Mouse (Mus musculus) spleen, adult 2 months (tissue): ENCODE results near the gene Adgrv1. TPM values are rescaled to one million over a fixed set of nuclear protein-coding genes. Genes with fewer than 3 reads are reported as not detected.
"Not testable (repeated sequence)": the region's sequence is repeated elsewhere in the genome, so short reads cannot be mapped to it uniquely, and the experiment has no call there.

Experiments used
- DNase-seq, 2 experiments: peaks; one replicate each; pipeline versions ENCODE4 v3.0.0 to v3.0.0-alpha.2; 2012 to 2021; ENCODE audit warnings: low spot score in 2 of 2, low read depth in 1 of 2
- H3K27ac ChIP-seq: fragments of 200-500 bp; 2 replicates; pipeline ENCODE4 v1.5.1; 2012; ENCODE audit warnings: low read length, inconsistent platforms; ENCODE audit not compliant: insufficient read depth
- H3K27me3 ChIP-seq: fragments of 200-500 bp; 2 replicates; pipeline ENCODE4 v1.6.1; 2012; ENCODE audit warnings: mild to moderate bottlenecking, moderate library complexity, low read length, inconsistent platforms; ENCODE audit not compliant: control insufficient read depth, insufficient read depth
- H3K36me3 ChIP-seq: fragments of 200-500 bp; 2 replicates; pipeline ENCODE4 v1.6.1; 2012; ENCODE audit warnings: mild to moderate bottlenecking, low read length, inconsistent platforms; ENCODE audit not compliant: control insufficient read depth, insufficient read depth
- H3K4me1 ChIP-seq: fragments of 200-500 bp; 2 replicates; pipeline ENCODE4 v1.6.1; 2011; ENCODE audit warnings: inconsistent platforms; ENCODE audit not compliant: control insufficient read depth, insufficient read depth, insufficient read length
- H3K4me3 ChIP-seq: fragments of 200-500 bp; 2 replicates; pipeline ENCODE4 v1.5.1; 2011; ENCODE audit warnings: mild to moderate bottlenecking, inconsistent platforms; ENCODE audit not compliant: insufficient read depth, insufficient read length; ENCODE audit errors: extremely low read depth
- CTCF ChIP-seq: fragments of 200-500 bp; IDR thresholded peaks from 2 replicates; pipeline ENCODE4 v1.5.1; 2011; ENCODE audit warnings: mild to moderate bottlenecking, inconsistent platforms; ENCODE audit not compliant: insufficient read depth, insufficient read length, insufficient replicate concordance; ENCODE audit errors: extremely low read depth
- POLR2A ChIP-seq: fragments of 200-500 bp; IDR thresholded peaks from 2 replicates; pipeline ENCODE4 v1.6.1; 2011; ENCODE audit warnings: low read depth, low read length, inconsistent platforms
- WGBS: fragments of 180-500 bp; shearing (Covaris S2); methylation state at CpG from one replicate; pipeline ENCODE4 v1.1.7; 2018; 5-methylcytosine and 5-hydroxymethylcytosine counted together
- polyA plus RNA-seq: library from polyadenylated mRNA; depleted of rRNA; stranded (reverse); fragments of >200 nt; gene quantifications from 2 replicates; pipeline ENCODE4 v1.2.3, GENCODE M21; 2012

Gene Adgrv1
- polyA plus RNA-seq, 1 experiment = 0.28 TPM

GRCm38 (mm10) chr13:81279351-81279736 is 353.6 kb downstream of the Adgrv1 start:
- 75% methylated on average over 5 of the region's 5 CpGs for WGBS
- TF ChIP-seq CTCF = no peak
- no peak for TF ChIP-seq POLR2A
- no peaks in the 10 kb centered on the region for H3K27me3 ChIP-seq
- no peaks in the 10 kb centered on the region for H3K4me1 ChIP-seq
- DNase-seq = no peak
- H3K27ac ChIP-seq = no peak overlapping the region
- no peak overlapping the region for H3K4me3 ChIP-seq
- H3K36me3 ChIP-seq = no peaks in the 10 kb centered on the region

- 84% methylated on average over 2 of the region's 2 CpGs for WGBS
- Histone ChIP-seq H3K4me3 (no peak overlapping the region), H3K36me3 (no peaks in the 10 kb centered on the region), H3K27ac (no peak overlapping the region), H3K4me1 (no peaks in the 10 kb centered on the region), H3K27me3 (no peaks in the 10 kb centered on the region)
- no peak for DNase-seq
- TF ChIP-seq CTCF = no peak
- no peak for TF ChIP-seq POLR2A
These were observed 354.1 kb downstream of the Adgrv1 start for GRCm38 (mm10) chr13:81278669-81279350.

GRCm38 (mm10) chr13:81273837-81274236 is 359.1 kb downstream of the Adgrv1 start:
- Histone ChIP-seq H3K4me1 (no peaks in the 10 kb centered on the region), H3K36me3 (no peaks in the 10 kb centered on the region), H3K27me3 (no peaks in the 10 kb centered on the region), H3K4me3 (no peak overlapping the region), H3K27ac (no peak overlapping the region)
- WGBS = 85% methylated on average over 1 of the region's 1 CpGs
- no peak for TF ChIP-seq POLR2A
- TF ChIP-seq CTCF = no peak
- no peak for DNase-seq

- Histone ChIP-seq H3K27me3 (no peaks in the 10 kb centered on the region), H3K27ac (no peak overlapping the region), H3K4me1 (no peaks in the 10 kb centered on the region), H3K36me3 (no peaks in the 10 kb centered on the region), H3K4me3 (no peak overlapping the region)
- TF ChIP-seq POLR2A (no peak), CTCF (no peak)
- no peak for DNase-seq
- WGBS = 94% methylated on average over 6 of the region's 6 CpGs
These were observed 362.6 kb downstream of the Adgrv1 start for GRCm38 (mm10) chr13:81270396-81270795.

- TF ChIP-seq POLR2A (no peak), CTCF (no peak)
- Histone ChIP-seq H3K4me1 (no peaks in the 10 kb centered on the region), H3K27ac (no peak overlapping the region), H3K4me3 (no peak overlapping the region), H3K36me3 (no peaks in the 10 kb centered on the region), H3K27me3 (no peaks in the 10 kb centered on the region)
- 81% methylated on average over 6 of the region's 6 CpGs for WGBS
- DNase-seq = no peak
These were observed 363.9 kb downstream of the Adgrv1 start for GRCm38 (mm10) chr13:81269056-81269455.

GRCm38 (mm10) chr13:81267489-81267888 is 365.5 kb downstream of the Adgrv1 start:
- H3K4me1 ChIP-seq, H3K4me3 ChIP-seq, H3K36me3 ChIP-seq, H3K27ac ChIP-seq, DNase-seq, H3K27me3 ChIP-seq: not testable (repeated sequence)
- WGBS = 93% methylated on average over 4 of the region's 4 CpGs

- Histone ChIP-seq H3K4me1 (no peaks in the 10 kb centered on the region), H3K36me3 (no peaks in the 10 kb centered on the region), H3K27me3 (no peaks in the 10 kb centered on the region), H3K27ac (no peak overlapping the region), H3K4me3 (no peak overlapping the region)
- TF ChIP-seq CTCF = no peak
- no peak for TF ChIP-seq POLR2A
- 39% methylated on average over 1 of the region's 1 CpGs for WGBS
- DNase-seq = no peak
These were observed 368.5 kb downstream of the Adgrv1 start for GRCm38 (mm10) chr13:81264465-81264864.
